Mouse (Mus musculus) ES-Bruce4 (cell line): ENCODE results near the gene Tspan4. TPM values are rescaled to one million over a fixed set of nuclear protein-coding genes. Genes with fewer than 3 reads are reported as not detected.

Source experiments
- H3K27ac ChIP-seq: 2 replicates; pipeline ENCODE4 v1.5.1; 2012; ENCODE audit warnings: low read length, inconsistent platforms; ENCODE audit not compliant: insufficient read depth
- H3K27me3 ChIP-seq: 2 replicates; pipeline ENCODE4 v1.6.1; 2012; ENCODE audit warnings: mild to moderate bottlenecking, low read length, inconsistent platforms; ENCODE audit not compliant: control insufficient read depth, poor library complexity, insufficient read depth, severe bottlenecking
- H3K36me3 ChIP-seq: 2 replicates; pipeline ENCODE4 v1.6.1; 2012; ENCODE audit warnings: inconsistent platforms, mild to moderate bottlenecking, low read length, moderate library complexity; ENCODE audit not compliant: control insufficient read depth, poor library complexity, insufficient read depth, severe bottlenecking
- H3K4me1 ChIP-seq: one replicate; pipeline ENCODE4 v1.8.1; 2011; ENCODE audit warnings: low read length; ENCODE audit not compliant: control insufficient read depth, insufficient read depth
- H3K4me3 ChIP-seq: 2 replicates; pipeline ENCODE4 v1.5.1; 2011; ENCODE audit warnings: low read depth, mild to moderate bottlenecking, low read length
- H3K9ac ChIP-seq: 2 replicates; pipeline ENCODE4 v1.6.1; 2012; ENCODE audit warnings: low read depth, mild to moderate bottlenecking, inconsistent platforms; ENCODE audit not compliant: poor library complexity, severe bottlenecking
- H3K9me3 ChIP-seq: replicated peaks from 2 replicates; pipeline ENCODE4 v1.6.1; 2012; ENCODE audit warnings: mild to moderate bottlenecking, low read length, inconsistent platforms; ENCODE audit not compliant: control insufficient read depth, poor library complexity, insufficient read depth, severe bottlenecking
- CTCF ChIP-seq: IDR thresholded peaks from one replicate; pipeline ENCODE4 v1.8.1; 2011; ENCODE audit warnings: low read depth, low read length
- EP300 ChIP-seq: IDR thresholded peaks from 2 replicates; pipeline ENCODE4 v1.6.1; 2011; ENCODE audit warnings: low read depth, low read length; ENCODE audit not compliant: insufficient read depth
- POLR2A ChIP-seq: IDR thresholded peaks from one replicate; pipeline ENCODE4 v1.8.1; 2011; ENCODE audit warnings: low read length; ENCODE audit not compliant: insufficient read depth
- polyA plus RNA-seq: library from polyadenylated mRNA; stranded (reverse); fragments of >200 nt; gene quantifications from 2 replicates; pipeline ENCODE4 v1.2.4, GENCODE M21; 2011; ENCODE audit warnings: low read depth; ENCODE audit not compliant: missing spikeins, insufficient read depth, insufficient read length

The Tspan4 gene
- polyA plus RNA-seq, 1 experiment: 37.4 TPM

- H3K4me1 ChIP-seq: no peaks in the 10 kb centered on the region
Observed at GRCm38 (mm10) chr7:141459301-141459711, 15.7 kb upstream of the Tspan4 start.

GRCm38 (mm10) chr7:141460001-141460390 is 15.0 kb upstream of the Tspan4 start:
- Histone ChIP-seq H3K4me3 (no peak overlapping the region), H3K36me3 (no peaks in the 10 kb centered on the region), H3K9ac (no peak overlapping the region), H3K27me3 (no peaks in the 10 kb centered on the region), H3K27ac (no peak overlapping the region), H3K9me3 (no peaks in the 10 kb centered on the region), H3K4me1 (no peaks in the 10 kb centered on the region)
- TF ChIP-seq POLR2A (no peak), EP300 (no peak), CTCF (no peak)

More at GRCm38 (mm10) chr7:141459301-141459711, 15.7 kb upstream of the Tspan4 start:
- Histone ChIP-seq H3K27ac (no peak overlapping the region), H3K36me3 (no peaks in the 10 kb centered on the region), H3K4me3 (peak overlapping the region; percentile 9), H3K9me3 (no peaks in the 10 kb centered on the region), H3K9ac (no peak overlapping the region), H3K27me3 (no peaks in the 10 kb centered on the region)
- TF ChIP-seq EP300: no peak
- no peak for TF ChIP-seq POLR2A
- TF ChIP-seq CTCF: no peak

GRCm38 (mm10) chr7:141460391-141461113 is 14.5 kb upstream of the Tspan4 start, which contains the start of gene Cracr2b:
Cracr2b (plus strand) TSS chr7:141461094.
- H3K4me1 ChIP-seq: peaks cover 2% of the 10 kb centered on the region
- H3K4me3 ChIP-seq: peak within 1 kb of the TSS; percentile 56
- H3K9me3 ChIP-seq: no peaks in the 10 kb centered on the region
- H3K27me3 ChIP-seq: no peaks in the 10 kb centered on the region
- TF ChIP-seq CTCF (no peak), POLR2A (no peak), EP300 (no peak)
- H3K27ac ChIP-seq: no peak within 1 kb of the TSS
- H3K36me3 ChIP-seq: no peaks in the 10 kb centered on the region
- peak within 1 kb of the TSS; percentile 53 for H3K9ac ChIP-seq

- TF ChIP-seq CTCF: no peak
- TF ChIP-seq EP300: no peak
- no peak for TF ChIP-seq POLR2A
- Histone ChIP-seq H3K9me3 (no peaks in the 10 kb centered on the region), H3K4me3 (peak overlapping the region; percentile 56), H3K27ac (no peak overlapping the region), H3K36me3 (no peaks in the 10 kb centered on the region), H3K9ac (peak overlapping the region; percentile 53), H3K27me3 (no peaks in the 10 kb centered on the region), H3K4me1 (peaks cover 5% of the 10 kb centered on the region)
Observed at GRCm38 (mm10) chr7:141461521-141462332, 13.3 kb upstream of the Tspan4 start.

GRCm38 (mm10) chr7:141462333-141462821 is 12.7 kb upstream of the Tspan4 start:
- Histone ChIP-seq H3K4me1 (peaks cover 5% of the 10 kb centered on the region), H3K9ac (peak overlapping the region; percentile 53)

More at GRCm38 (mm10) chr7:141462333-141462821, 12.7 kb upstream of the Tspan4 start:
- H3K36me3 ChIP-seq: no peaks in the 10 kb centered on the region
- H3K4me3 ChIP-seq: peak overlapping the region; percentile 56
- TF ChIP-seq POLR2A (no peak), CTCF (no peak), EP300 (no peak)
- no peak overlapping the region for H3K27ac ChIP-seq
- H3K9me3 ChIP-seq: no peaks in the 10 kb centered on the region
- H3K27me3 ChIP-seq: no peaks in the 10 kb centered on the region
